Mouse (Mus musculus) cerebral cortex, adult 2 months (tissue): ENCODE data around the gene G430095P16Rik.

Experiments
- WGBS: fragments of 180-500 bp; shearing (Covaris S2); methylation state at CpG from one replicate; pipeline ENCODE4 v1.1.7; 2018; 5-methylcytosine and 5-hydroxymethylcytosine counted together

Gene G430095P16Rik

GRCm38 (mm10) chr8:84702963-84703465 is 19.8 kb upstream of the G430095P16Rik start:
- 59% methylated on average over 6 of the region's 6 CpGs for whole genome bisulfite sequencing

- WGBS = 29% methylated on average over 38 of the region's 38 CpGs
Observed at GRCm38 (mm10) chr8:84703466-84704249, 19.1 kb upstream of the G430095P16Rik start.

DNA sequence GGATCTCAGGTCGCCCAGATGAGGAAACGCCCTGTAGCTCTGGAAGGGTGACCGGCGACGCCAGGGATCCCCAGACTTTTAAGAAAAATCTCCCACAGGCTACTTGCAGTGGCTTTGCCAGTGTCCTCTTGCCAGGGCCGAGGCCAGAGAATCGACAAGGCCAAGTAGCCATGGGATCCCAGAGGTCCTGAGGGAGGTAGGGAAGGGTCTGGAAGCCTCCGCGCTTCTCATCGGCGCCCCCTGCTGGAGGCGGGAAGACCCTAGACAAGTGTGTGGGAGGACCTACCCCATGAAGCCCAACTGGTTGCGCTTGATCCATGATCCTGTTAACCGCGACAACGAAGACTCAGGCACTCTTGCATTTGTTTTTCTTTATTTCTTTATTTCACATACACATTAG is 18.5 kb upstream of the G430095P16Rik start:
- 18% methylated on average over 16 of the region's 16 CpGs for whole genome bisulfite sequencing

DNA sequence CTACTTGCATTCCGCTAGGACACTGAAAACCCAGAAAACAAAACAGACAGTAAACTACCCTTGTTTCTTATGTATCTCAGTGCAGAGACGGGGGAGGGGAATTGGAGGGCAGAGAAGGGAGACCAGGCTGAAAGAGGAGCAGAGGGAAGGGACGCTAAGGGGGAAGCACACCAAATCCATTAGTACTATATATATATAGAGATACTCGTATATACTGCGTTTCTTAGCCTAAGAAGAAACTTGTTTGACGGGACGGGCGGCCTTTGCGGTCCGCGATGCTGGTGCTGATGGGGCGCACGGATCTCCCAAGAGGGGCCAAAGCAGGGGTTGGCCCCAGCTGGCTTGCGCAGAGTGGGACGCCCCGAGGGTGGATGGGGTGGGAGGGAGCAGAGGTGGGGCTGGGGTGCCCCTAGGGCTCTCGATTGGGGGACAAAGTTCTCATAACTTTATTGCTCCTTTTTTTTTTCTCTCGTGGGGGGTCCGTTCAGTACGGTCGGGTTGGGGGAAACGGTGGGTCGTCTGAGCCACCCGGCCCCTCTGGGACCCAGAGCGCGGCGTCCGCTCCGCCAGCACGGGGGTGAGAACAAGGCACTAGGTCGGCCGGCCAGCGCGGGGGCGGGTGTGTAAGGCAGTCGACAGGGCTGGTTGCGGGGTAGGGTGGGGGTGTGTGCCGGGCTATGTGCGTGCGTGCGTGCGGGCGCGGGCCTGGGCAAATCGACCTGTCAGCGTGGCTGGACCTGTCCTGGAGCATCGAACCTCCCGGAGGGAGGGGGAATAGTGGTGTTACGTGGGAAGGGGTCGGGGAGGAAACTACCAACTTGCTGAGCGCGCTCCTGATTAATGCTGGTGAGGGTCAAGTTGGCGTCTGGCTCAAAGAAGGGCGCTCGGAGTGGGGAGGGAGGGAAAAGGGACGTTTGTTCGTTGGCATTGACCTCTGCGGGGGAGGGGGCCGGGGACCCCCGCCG is 17.7 kb upstream of the G430095P16Rik start:
- WGBS = 9% methylated on average over 61 of the region's 61 CpGs

GRCm38 (mm10) chr8:84705960-84706359 is 16.8 kb upstream of the G430095P16Rik start:
- WGBS = 27% methylated on average over 12 of the region's 12 CpGs

DNA sequence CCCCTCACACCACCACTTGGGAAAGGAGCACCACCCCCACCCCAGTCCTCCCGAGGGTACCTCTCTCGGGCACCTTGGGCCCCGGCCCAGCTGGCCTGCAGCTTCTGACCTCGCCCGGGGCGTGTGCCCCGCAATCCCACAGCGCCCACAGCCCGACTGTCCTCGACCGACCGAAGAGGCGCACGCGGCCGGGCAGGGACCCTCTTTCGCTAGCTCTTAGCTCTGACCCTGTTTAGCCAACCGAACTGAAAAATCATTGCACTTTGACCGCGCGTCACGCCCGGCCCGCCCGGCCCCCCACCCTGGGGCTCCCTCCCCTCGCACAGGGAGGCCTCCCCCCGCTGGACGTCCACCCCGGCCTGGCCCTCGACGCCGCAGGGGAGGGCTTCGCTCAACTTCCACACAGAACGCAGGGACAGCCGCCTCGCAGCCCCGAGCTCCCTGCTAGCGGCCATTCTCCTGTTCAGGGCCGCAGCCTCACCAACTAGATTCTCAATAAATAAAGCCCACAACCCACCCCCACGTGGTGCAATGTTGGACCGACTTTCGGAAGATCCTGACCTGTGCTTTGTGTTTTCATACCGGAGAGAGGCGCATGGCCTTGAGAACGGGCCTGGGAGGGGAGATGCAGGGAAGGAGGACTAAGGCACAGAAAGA is 16.1 kb upstream of the G430095P16Rik start:
- WGBS = 29% methylated on average over 45 of the region's 45 CpGs

DNA sequence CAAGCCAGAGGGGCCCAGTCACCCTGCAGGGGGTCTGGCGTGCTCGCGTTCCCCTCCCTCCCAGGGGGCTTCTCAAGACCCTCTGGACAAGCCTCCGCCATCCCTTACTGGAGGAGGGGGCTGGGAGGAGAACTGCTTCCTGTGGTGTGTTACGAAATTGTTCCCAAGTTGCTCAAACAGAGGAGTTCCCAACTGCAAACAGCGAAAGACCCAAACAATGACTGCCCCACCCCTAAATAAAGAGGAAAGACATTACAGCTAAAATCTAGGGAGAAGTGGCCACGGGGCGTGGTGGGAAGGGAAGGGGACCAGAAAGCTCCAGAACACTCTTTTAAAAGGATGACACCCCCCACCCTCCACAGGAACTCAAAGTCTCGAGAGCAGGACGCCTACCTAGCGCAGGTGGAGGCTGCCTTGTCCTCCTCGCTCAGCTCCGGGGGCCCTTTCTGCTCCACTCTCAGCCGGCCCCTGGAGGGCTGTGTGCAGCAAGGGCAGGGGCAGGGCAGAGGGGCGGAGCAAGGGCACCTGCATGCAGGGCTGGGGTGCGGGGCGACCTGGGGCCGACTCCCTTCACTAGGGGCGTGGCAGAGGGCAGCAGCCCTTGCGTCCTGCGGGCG is 15.4 kb upstream of the G430095P16Rik start:
- WGBS = 32% methylated on average over 22 of the region's 22 CpGs

DNA sequence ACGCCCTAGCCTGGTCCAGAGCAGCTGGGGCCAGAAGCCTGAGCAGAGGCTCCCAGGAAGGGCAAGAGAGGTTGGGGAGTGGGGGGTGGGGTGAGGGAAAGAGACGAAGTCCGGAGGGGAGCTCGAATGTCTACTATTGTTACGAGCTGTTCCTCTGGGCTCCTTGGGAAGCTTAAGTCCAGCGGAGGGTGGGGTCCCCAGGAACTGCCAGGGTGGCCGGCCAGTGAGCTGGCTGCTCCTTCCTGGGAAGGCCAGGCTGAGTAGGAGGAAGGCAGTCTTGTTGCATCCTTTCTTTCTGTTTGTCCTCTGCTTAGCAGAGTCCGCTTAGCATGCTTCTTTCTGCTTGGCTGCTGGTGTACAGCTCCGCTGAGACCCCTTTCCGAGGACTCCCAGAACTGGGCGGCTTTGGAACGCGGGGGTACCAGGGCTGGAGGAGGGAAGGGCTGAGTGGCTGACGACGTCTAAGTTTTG is 14.7 kb upstream of the G430095P16Rik start:
- 33% methylated on average over 15 of the region's 15 CpGs for WGBS

- WGBS = 13% methylated on average over 12 of the region's 12 CpGs
Observed at GRCm38 (mm10) chr8:84708774-84709475, 13.9 kb upstream of the G430095P16Rik start.

DNA sequence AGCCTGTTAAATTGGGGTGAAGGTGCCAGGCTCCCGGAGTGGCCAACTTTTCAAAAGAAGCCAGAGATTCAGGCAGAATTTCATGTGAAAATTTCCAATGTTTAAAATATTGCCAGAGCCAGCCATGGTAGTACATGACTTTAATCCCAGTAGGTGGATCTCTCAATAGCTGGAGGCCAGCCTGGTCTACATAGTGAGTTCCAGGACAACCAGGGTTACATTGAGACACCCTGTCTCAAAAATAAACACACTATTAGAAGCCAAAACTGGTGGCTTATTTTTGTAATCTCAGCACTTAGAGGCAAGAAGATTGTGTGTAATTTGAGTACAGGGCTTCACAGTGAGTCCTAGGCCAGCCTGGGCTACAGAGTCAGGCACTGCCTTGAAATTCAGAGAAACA is 12.9 kb upstream of the G430095P16Rik start:
- 68% methylated on average over 1 of the region's 1 CpGs for WGBS

DNA sequence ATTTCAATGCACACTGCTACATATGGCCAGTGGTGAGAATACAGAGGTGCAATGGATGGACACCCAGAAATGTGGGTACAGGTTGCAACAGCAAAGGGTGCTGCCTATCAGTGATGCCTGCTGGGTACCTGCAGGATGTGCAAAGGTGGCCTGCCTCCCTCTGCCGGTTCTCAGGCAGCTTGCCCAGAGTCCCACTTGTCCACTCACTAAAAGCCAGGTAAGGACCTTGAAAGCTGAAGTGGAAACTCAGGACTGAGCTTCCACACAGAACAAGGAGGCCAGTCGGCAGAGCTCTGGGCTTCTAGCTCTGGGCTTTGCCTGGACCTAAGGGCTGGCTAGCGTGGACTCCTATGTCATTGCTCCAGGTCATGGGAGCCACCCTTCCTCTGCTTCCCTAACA is 11.5 kb upstream of the G430095P16Rik start:
- WGBS = 36% methylated on average over 3 of the region's 3 CpGs

DNA sequence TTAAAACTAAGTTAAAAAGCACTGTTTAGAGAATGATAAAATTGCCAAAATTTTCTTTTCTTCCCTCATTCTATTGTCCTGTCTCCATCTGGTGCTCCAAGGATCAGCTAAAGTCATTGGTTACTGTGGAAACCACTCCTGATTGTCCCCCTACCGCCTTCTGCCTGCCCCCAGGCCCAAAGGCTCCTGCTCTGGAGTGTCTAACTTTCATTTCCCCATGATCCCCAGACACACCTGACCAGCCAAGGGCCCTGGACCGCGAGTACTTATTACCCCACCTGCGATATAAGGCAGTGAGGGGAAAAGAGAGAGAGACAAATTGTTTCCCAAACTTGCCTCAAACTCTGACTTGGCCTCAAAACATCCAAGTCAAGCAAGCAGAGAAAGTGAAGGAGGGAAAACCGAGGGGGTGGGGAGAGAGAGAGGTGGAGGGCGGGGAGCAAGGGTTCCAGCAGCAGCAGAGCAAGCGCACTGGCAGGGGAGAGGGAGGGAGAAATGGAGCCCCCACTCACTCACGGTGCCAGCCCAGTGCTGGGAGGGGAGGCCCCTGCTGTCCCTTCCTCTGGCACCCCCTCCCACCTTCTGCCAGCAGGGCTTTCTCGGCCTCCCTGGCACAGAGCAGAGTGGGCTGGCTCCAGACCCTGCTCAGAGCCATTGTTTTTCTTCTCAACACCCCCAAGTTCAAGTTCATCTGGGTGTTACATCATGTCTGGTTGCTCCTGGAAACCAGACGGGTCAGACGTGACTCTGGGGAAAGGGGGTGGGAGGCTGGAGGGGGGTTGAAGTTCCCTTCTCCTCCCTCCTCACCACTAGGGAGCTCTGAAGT is 10.7 kb upstream of the G430095P16Rik start:
- WGBS = 15% methylated on average over 11 of the region's 11 CpGs

DNA sequence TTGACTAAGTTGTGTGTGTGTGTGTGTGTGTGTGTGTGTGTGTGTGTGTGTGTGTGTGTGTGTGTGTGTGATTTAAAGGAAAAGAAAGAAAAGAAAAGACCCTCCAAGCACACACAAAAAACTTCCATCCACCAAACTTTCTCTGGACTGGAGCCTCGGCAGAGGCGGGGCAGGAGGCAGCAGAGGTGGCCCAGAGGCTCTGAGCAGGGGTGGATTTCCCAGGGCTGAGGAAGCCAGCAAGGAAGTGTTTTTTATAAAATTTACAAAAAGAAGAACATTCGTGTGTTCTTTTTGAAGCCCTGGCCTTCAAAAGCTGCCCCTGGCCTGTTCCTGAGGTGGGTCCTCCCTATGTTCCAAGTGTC is 10.1 kb upstream of the G430095P16Rik start:
- WGBS = 17% methylated on average over 3 of the region's 3 CpGs

GRCm38 (mm10) chr8:84713381-84713780 is 9.4 kb upstream of the G430095P16Rik start:
- 53% methylated on average over 4 of the region's 4 CpGs for WGBS

DNA sequence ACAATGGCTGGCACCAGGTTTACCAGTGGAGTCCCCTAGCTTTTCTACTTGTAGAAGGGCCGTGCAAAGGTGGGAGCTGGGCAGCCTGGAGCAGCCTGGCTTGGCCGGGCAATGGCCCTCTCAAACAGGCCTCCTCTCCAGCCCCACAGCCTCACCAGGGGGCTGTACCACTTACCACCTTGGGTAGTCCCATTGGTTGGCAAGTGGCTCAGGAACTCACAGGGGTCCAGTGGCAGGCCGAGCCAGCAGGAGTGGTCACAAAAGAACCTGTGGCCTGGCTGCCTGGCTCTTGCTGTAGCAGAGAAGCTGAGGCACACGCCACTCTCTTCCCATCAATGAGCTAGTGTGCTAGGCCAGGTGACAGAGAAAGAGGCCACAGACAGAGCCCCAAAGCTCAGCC is 8.6 kb upstream of the G430095P16Rik start:
- 65% methylated on average over 4 of the region's 4 CpGs for WGBS

GRCm38 (mm10) chr8:84715893-84716468 is 6.8 kb upstream of the G430095P16Rik start:
- WGBS = 49% methylated on average over 27 of the region's 27 CpGs

DNA sequence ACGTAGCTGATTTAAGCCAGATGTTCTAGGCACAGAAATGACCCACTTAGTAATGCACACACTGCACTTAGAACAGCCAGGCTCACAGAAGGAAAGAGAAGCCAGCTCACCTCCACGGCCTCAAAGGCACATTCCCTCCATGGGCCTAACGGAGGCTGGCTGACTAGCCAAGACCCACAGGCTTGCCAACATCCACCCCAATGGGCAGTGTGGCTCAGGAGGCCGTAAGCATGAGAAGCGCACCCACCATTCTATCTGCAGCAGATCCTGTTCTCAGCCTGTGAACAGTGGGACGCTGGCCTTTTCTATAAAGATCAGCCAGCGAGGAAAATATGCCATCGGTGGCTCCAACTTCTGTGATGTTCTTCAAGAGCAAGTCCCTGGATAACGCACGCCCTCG is 6.0 kb upstream of the G430095P16Rik start:
- WGBS = 59% methylated on average over 11 of the region's 11 CpGs

DNA sequence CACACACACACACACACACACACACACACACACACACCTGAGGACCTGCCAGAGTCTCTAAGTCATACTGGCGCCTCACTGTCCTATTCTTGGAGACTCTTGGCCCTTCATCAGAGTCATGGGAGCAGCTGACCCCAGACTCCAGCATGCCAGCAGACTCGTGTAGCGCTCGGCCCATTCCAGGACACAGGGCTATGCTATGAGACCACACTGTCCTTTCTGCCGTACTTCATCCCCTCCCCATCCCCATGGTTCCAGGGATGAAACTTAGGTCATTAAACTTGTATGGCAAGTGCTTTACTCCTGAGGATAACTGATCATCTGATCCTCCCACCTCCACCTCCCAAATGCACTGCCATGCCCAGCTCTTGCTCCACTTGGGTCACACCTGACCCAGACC is 4.3 kb upstream of the G430095P16Rik start:
- 69% methylated on average over 5 of the region's 5 CpGs for WGBS

DNA sequence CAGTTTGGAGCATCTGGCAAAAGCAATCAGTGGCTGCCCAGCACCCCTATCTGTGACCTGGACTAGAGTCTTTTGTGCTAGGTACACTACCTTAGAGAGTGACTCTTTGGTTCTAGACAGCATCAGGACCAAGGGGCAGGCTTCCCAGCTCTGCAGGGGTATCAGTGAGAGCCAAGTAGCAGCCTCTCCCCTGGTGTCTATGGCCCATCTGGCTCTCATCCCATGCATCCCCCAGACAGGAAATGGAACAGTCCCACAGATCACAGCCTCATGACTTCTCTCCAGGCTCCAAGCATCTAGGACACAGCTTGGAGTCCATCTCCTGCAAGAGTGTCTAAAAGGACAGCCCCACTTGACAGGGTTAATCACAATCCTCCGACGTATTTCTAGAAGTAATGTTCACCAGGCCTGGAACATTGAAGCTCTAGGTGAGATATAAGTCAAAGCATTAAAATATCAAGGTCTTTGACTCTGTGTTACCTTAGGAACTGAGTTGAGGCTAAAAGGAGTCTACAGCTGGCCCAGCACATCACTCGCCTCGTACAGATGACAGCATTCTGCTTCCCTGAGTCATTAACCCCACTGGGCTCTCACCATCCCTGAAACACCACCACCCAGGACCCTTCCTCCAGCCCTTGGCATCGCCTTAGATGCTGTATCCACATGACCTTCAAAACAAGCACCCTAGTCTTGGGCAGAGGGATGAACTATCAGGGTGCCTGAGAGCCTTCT is 3.7 kb upstream of the G430095P16Rik start:
- WGBS = 64% methylated on average over 5 of the region's 5 CpGs
